Mouse (Mus musculus) lung, postnatal 0 days (tissue): Measurements from ENCODE around the gene Zfp1.

ENCODE experiments used
- CTCF ChIP-seq: IDR thresholded peaks from 2 replicates; pipeline ENCODE4 v1.5.1; 2016; ENCODE audit warnings: antibody characterized with exemption, mild to moderate bottlenecking
- EP300 ChIP-seq: IDR thresholded peaks from 2 replicates; pipeline ENCODE4 v1.6.1; 2016; ENCODE audit warnings: antibody characterized with exemption, mild to moderate bottlenecking, control low read depth

DNA sequence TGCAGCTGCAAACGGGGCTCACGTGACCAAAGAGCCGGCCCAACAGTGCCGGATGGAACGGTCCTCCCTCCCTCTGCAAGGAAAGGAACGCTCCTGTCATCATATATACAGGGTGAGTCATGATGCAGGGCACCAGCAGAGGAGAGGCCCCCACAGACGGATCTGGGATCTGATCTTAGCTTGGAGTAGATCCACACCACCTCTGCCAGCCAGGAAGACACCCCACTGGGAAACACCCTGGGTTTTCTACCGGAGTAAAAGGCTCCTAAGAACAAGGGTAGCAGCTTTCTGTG is 16.7 kb upstream of the Zfp1 start:
- TF ChIP-seq CTCF (no peak), EP300 (no peak)
